Mouse (Mus musculus): ENCODE data around the gene Actrt3. TPM values are rescaled to one million over a fixed set of nuclear protein-coding genes. Genes with fewer than 3 reads are reported as not detected.
A peak's percentile ranks its signal among the peaks of the same experiment; 100 is the strongest.

Actrt3 gene
- polyA plus RNA-seq, 2 experiments: 0.10 to 0.11 TPM

GRCm38 (mm10) chr3:30602740-30603098 lies 3.0 kb upstream of the Actrt3 start:
- Histone ChIP-seq H3K4me1 (ENCODE audit: control insufficient read depth, insufficient read depth, low read length) (peaks cover 13% of the 10 kb centered on the region), H3K27me3 (ENCODE audit: control insufficient read depth, insufficient read depth, low read length) (no peaks in the 10 kb centered on the region), H3K4me2 (replicated peaks; ENCODE audit: low read depth, low read length, severe bottlenecking) (peak overlapping the region; percentile 82), H3K4me3 (replicated peaks; ENCODE audit: low read length) (peak overlapping the region; percentile 85), H3K36me3 (ENCODE audit: control insufficient read depth, insufficient read depth, low read length) (peaks cover 27% of the 10 kb centered on the region), H3K9me3 (ENCODE audit: control insufficient read depth, low read length) (no peaks in the 10 kb centered on the region), H3K27ac (replicated peaks; ENCODE audit: low read depth, low read length) (peak overlapping the region; percentile 95), H3K9ac (ENCODE audit: low read depth, low read length, severe bottlenecking) (peak overlapping the region; percentile 78)
- ATAC-seq (ENCODE audit: low FRiP score, low read depth) (peak; percentile 17), DNase-seq (ENCODE audit: low spot score) (peak; percentile 49)
- under 1% methylated on average over 27 of the region's 27 CpGs for WGBS
- no peak for TF ChIP-seq POLR2A (IDR thresholded peaks at IDR 0.05; ENCODE audit: borderline replicate concordance, extremely low read depth, insufficient read depth, insufficient read length)

GRCm38 (mm10) chr3:30602065-30602739 lies 2.5 kb upstream of the Actrt3 start, which contains the start of gene Mynn:
Gene Mynn (plus strand): TSS chr3:30602065.
- Histone ChIP-seq H3K36me3 (ENCODE audit: control insufficient read depth, insufficient read depth, low read length) (peaks cover 22% of the 10 kb centered on the region), H3K9me3 (ENCODE audit: control insufficient read depth, low read length) (no peaks in the 10 kb centered on the region), H3K4me2 (replicated peaks; ENCODE audit: low read depth, low read length, severe bottlenecking) (peak within 1 kb of the TSS; percentile 82), H3K27me3 (ENCODE audit: control insufficient read depth, insufficient read depth, low read length) (no peaks in the 10 kb centered on the region), H3K4me3 (replicated peaks; ENCODE audit: low read length) (peak within 1 kb of the TSS; percentile 85), H3K4me1 (ENCODE audit: control insufficient read depth, insufficient read depth, low read length) (peaks cover 13% of the 10 kb centered on the region), H3K9ac (ENCODE audit: low read depth, low read length, severe bottlenecking) (peak within 1 kb of the TSS; percentile 78), H3K27ac (replicated peaks; ENCODE audit: low read depth, low read length) (peak within 1 kb of the TSS; percentile 95)
- 0 out of 2 replicates have a peak, but pooled peaks have one; percentile 45 for TF ChIP-seq POLR2A (IDR thresholded peaks at IDR 0.05; ENCODE audit: borderline replicate concordance, extremely low read depth, insufficient read depth, insufficient read length)
- DNase-seq (ENCODE audit: low spot score) (peak; percentile 96), ATAC-seq (ENCODE audit: low FRiP score, low read depth) (peak; percentile 94)
- under 1% methylated on average over 39 of the region's 40 CpGs for WGBS

- H3K9ac ChIP-seq (ENCODE audit: low read depth, low read length, severe bottlenecking): peak overlapping the region; percentile 78
- H3K36me3 ChIP-seq (ENCODE audit: control insufficient read depth, insufficient read depth, low read length): peaks cover 19% of the 10 kb centered on the region
- peak overlapping the region; percentile 85 for H3K4me3 ChIP-seq (replicated peaks; ENCODE audit: low read length)
- TF ChIP-seq POLR2A (IDR thresholded peaks at IDR 0.05; ENCODE audit: borderline replicate concordance, extremely low read depth, insufficient read depth, insufficient read length): no peak
- no peak for ATAC-seq (ENCODE audit: low FRiP score, low read depth)
- peak overlapping the region; percentile 82 for H3K4me2 ChIP-seq (replicated peaks; ENCODE audit: low read depth, low read length, severe bottlenecking)
- DNase-seq (ENCODE audit: low spot score): no peak
- H3K27me3 ChIP-seq (ENCODE audit: control insufficient read depth, insufficient read depth, low read length): no peaks in the 10 kb centered on the region
- H3K9me3 ChIP-seq (ENCODE audit: control insufficient read depth, low read length): no peaks in the 10 kb centered on the region
- WGBS: 1% methylated on average over 13 of the region's 13 CpGs
- peak overlapping the region; percentile 95 for H3K27ac ChIP-seq (replicated peaks; ENCODE audit: low read depth, low read length)
- peaks cover 13% of the 10 kb centered on the region for H3K4me1 ChIP-seq (ENCODE audit: control insufficient read depth, insufficient read depth, low read length)
Measured at GRCm38 (mm10) chr3:30601610-30602064, 1.9 kb upstream of the Actrt3 start.

- H3K27ac ChIP-seq (replicated peaks; ENCODE audit: low read depth, low read length): no peak overlapping the region
- WGBS: under 1% methylated on average over 17 of the region's 17 CpGs
Measured at GRCm38 (mm10) chr3:30601175-30601574, 1.4 kb upstream of the Actrt3 start.

GRCm38 (mm10) chr3:30600717-30601116 lies 978 bp upstream of the Actrt3 start:
- no peak for TF ChIP-seq POLR2A (IDR thresholded peaks at IDR 0.05; ENCODE audit: borderline replicate concordance, extremely low read depth, insufficient read depth, insufficient read length)
- Histone ChIP-seq H3K36me3 (ENCODE audit: control insufficient read depth, insufficient read depth, low read length) (peaks cover 10% of the 10 kb centered on the region), H3K9ac (ENCODE audit: low read depth, low read length, severe bottlenecking) (peak overlapping the region; percentile 43), H3K4me2 (replicated peaks; ENCODE audit: low read depth, low read length, severe bottlenecking) (peak overlapping the region; percentile 82), H3K4me3 (replicated peaks; ENCODE audit: low read length) (peak overlapping the region; percentile 85), H3K27ac (replicated peaks; ENCODE audit: low read depth, low read length) (peak overlapping the region; percentile 6; the same call in 1 of the 2 replicates), H3K27me3 (ENCODE audit: control insufficient read depth, insufficient read depth, low read length) (no peaks in the 10 kb centered on the region), H3K4me1 (ENCODE audit: control insufficient read depth, insufficient read depth, low read length) (peaks cover 16% of the 10 kb centered on the region), H3K9me3 (ENCODE audit: control insufficient read depth, low read length) (no peaks in the 10 kb centered on the region)
- no peak for ATAC-seq (ENCODE audit: low FRiP score, low read depth)
- WGBS: 1% methylated on average over 14 of the region's 14 CpGs
- DNase-seq (ENCODE audit: low spot score): no peak

More at GRCm38 (mm10) chr3:30601175-30601574, 1.4 kb upstream of the Actrt3 start:
- peak overlapping the region; percentile 85 for H3K4me3 ChIP-seq (replicated peaks; ENCODE audit: low read length)
- no peak for TF ChIP-seq POLR2A (IDR thresholded peaks at IDR 0.05; ENCODE audit: borderline replicate concordance, extremely low read depth, insufficient read depth, insufficient read length)
- H3K4me1 ChIP-seq (ENCODE audit: control insufficient read depth, insufficient read depth, low read length): peaks cover 13% of the 10 kb centered on the region
- peak overlapping the region; percentile 82 for H3K4me2 ChIP-seq (replicated peaks; ENCODE audit: low read depth, low read length, severe bottlenecking)
- H3K9me3 ChIP-seq (ENCODE audit: control insufficient read depth, low read length): no peaks in the 10 kb centered on the region
- H3K36me3 ChIP-seq (ENCODE audit: control insufficient read depth, insufficient read depth, low read length): peaks cover 15% of the 10 kb centered on the region
- DNase-seq (ENCODE audit: low spot score) (peak; percentile 94), ATAC-seq (ENCODE audit: low FRiP score, low read depth) (peak; percentile 58)
- H3K9ac ChIP-seq (ENCODE audit: low read depth, low read length, severe bottlenecking): no peak overlapping the region
- no peaks in the 10 kb centered on the region for H3K27me3 ChIP-seq (ENCODE audit: control insufficient read depth, insufficient read depth, low read length)
